Mouse (Mus musculus): ENCODE measurements around the gene Ube2j1. TPM values are rescaled to one million over a fixed set of nuclear protein-coding genes. Genes with fewer than 3 reads are reported as not detected.

Ube2j1 gene
- polyA plus RNA-seq, 1 experiment from 2014 or later = 44.3 TPM

- Histone ChIP-seq H3K36me3 (ENCODE audit: control insufficient read depth, insufficient read depth, low read length) (no peaks in the 10 kb centered on the region), H3K4me3 (ENCODE audit: low read depth, low read length) (peak overlapping the region; percentile 63), H3K4me2 (peak overlapping the region; percentile 82), H3K9me3 (ENCODE audit: control insufficient read depth, low read length) (0 out of 2 replicates have a peak, but pooled peaks cover 2% of the 10 kb centered on the region), H3K9ac (ENCODE audit: low read depth, low read length) (peak overlapping the region; percentile 77), H3K27ac (ENCODE audit: low read depth, low read length) (no peak overlapping the region), H3K4me1 (replicated peaks; ENCODE audit: control insufficient read depth, insufficient read depth, low read length) (peaks cover 3% of the 10 kb centered on the region; the same call in 1 of the 2 replicates), H3K27me3 (replicated peaks; ENCODE audit: control insufficient read depth, insufficient read depth, low read length) (no peaks in the 10 kb centered on the region)
- DNase-seq (ENCODE audit: low spot score) = no peak
- WGBS = 24% methylated on average over 4 of the region's 4 CpGs
- ATAC-seq (replicated peaks; ENCODE audit: low FRiP score) = no peak
Observed at GRCm38 (mm10) chr4:33032045-33032444, 829 bp downstream of the Ube2j1 start.

- Histone ChIP-seq H3K4me3 (ENCODE audit: low read depth, low read length) (no peak overlapping the region), H3K27ac (ENCODE audit: low read depth, low read length) (no peak overlapping the region), H3K27me3 (replicated peaks; ENCODE audit: control insufficient read depth, insufficient read depth, low read length) (no peaks in the 10 kb centered on the region), H3K9me3 (ENCODE audit: control insufficient read depth, low read length) (0 out of 2 replicates have a peak, but pooled peaks cover 2% of the 10 kb centered on the region), H3K4me2 (no peak overlapping the region), H3K9ac (ENCODE audit: low read depth, low read length) (no peak overlapping the region), H3K36me3 (ENCODE audit: control insufficient read depth, insufficient read depth, low read length) (0 out of 2 replicates have a peak, but pooled peaks cover 5% of the 10 kb centered on the region), H3K4me1 (replicated peaks; ENCODE audit: control insufficient read depth, insufficient read depth, low read length) (peaks cover 3% of the 10 kb centered on the region; the same call in 1 of the 2 replicates)
- 40% methylated on average over 6 of the region's 6 CpGs for WGBS
- ATAC-seq (replicated peaks; ENCODE audit: low FRiP score) (no peak), DNase-seq (ENCODE audit: low spot score) (no peak)
Observed at GRCm38 (mm10) chr4:33033515-33033914, 2.3 kb downstream of the Ube2j1 start.

GRCm38 (mm10) chr4:33039826-33040225 lies 8.6 kb downstream of the Ube2j1 start:
- 81% methylated on average over 4 of the region's 4 CpGs for WGBS
- Histone ChIP-seq H3K9me3 (ENCODE audit: control insufficient read depth, low read length) (0 out of 2 replicates have a peak, but pooled peaks cover 2% of the 10 kb centered on the region), H3K4me3 (ENCODE audit: low read depth, low read length) (no peak overlapping the region), H3K4me2 (no peak overlapping the region), H3K36me3 (ENCODE audit: control insufficient read depth, insufficient read depth, low read length) (peaks cover 21% of the 10 kb centered on the region), H3K27me3 (replicated peaks; ENCODE audit: control insufficient read depth, insufficient read depth, low read length) (no peaks in the 10 kb centered on the region), H3K27ac (ENCODE audit: low read depth, low read length) (no peak overlapping the region), H3K4me1 (replicated peaks; ENCODE audit: control insufficient read depth, insufficient read depth, low read length) (no peaks in the 10 kb centered on the region), H3K9ac (ENCODE audit: low read depth, low read length) (no peak overlapping the region)
- no peak for ATAC-seq (replicated peaks; ENCODE audit: low FRiP score)
- DNase-seq (ENCODE audit: low spot score) = no peak

- 95% methylated on average over 11 of the region's 11 CpGs for WGBS
- no peak overlapping the region for H3K27ac ChIP-seq (ENCODE audit: low read depth, low read length)
- no peak overlapping the region for H3K4me2 ChIP-seq
- no peak overlapping the region for H3K4me3 ChIP-seq (ENCODE audit: low read depth, low read length)
- H3K9me3 ChIP-seq (ENCODE audit: control insufficient read depth, low read length) = no peaks in the 10 kb centered on the region
- no peaks in the 10 kb centered on the region for H3K27me3 ChIP-seq (replicated peaks; ENCODE audit: control insufficient read depth, insufficient read depth, low read length)
- DNase-seq (ENCODE audit: low spot score) (no peak), ATAC-seq (replicated peaks; ENCODE audit: low FRiP score) (no peak)
- no peak overlapping the region for H3K9ac ChIP-seq (ENCODE audit: low read depth, low read length)
- H3K4me1 ChIP-seq (replicated peaks; ENCODE audit: control insufficient read depth, insufficient read depth, low read length) = no peaks in the 10 kb centered on the region
- H3K36me3 ChIP-seq (ENCODE audit: control insufficient read depth, insufficient read depth, low read length) = peaks cover 14% of the 10 kb centered on the region
Observed at GRCm38 (mm10) chr4:33049601-33050000, 18.4 kb downstream of the Ube2j1 start.

- DNase-seq (ENCODE audit: low spot score) (no peak), ATAC-seq (replicated peaks; ENCODE audit: low FRiP score) (no peak)
- Histone ChIP-seq H3K9ac (ENCODE audit: low read depth, low read length) (no peak overlapping the region), H3K4me3 (ENCODE audit: low read depth, low read length) (no peak overlapping the region), H3K36me3 (ENCODE audit: control insufficient read depth, insufficient read depth, low read length) (peaks cover 4% of the 10 kb centered on the region; the same call in 1 of the 2 replicates), H3K9me3 (ENCODE audit: control insufficient read depth, low read length) (no peaks in the 10 kb centered on the region), H3K4me2 (no peak overlapping the region), H3K27ac (ENCODE audit: low read depth, low read length) (no peak overlapping the region), H3K4me1 (replicated peaks; ENCODE audit: control insufficient read depth, insufficient read depth, low read length) (no peaks in the 10 kb centered on the region), H3K27me3 (replicated peaks; ENCODE audit: control insufficient read depth, insufficient read depth, low read length) (no peaks in the 10 kb centered on the region)
- 91% methylated on average over 3 of the region's 3 CpGs for WGBS
Observed at GRCm38 (mm10) chr4:33052055-33052454, 20.8 kb downstream of the Ube2j1 start.

- no peak for ATAC-seq (replicated peaks; ENCODE audit: low FRiP score)
- 84% methylated on average over 5 of the region's 5 CpGs for WGBS
- H3K4me2 ChIP-seq = no peak overlapping the region
- no peaks in the 10 kb centered on the region for H3K27me3 ChIP-seq (replicated peaks; ENCODE audit: control insufficient read depth, insufficient read depth, low read length)
- no peak for DNase-seq (ENCODE audit: low spot score)
- H3K9me3 ChIP-seq (ENCODE audit: control insufficient read depth, low read length) = no peaks in the 10 kb centered on the region
- no peaks in the 10 kb centered on the region for H3K4me1 ChIP-seq (replicated peaks; ENCODE audit: control insufficient read depth, insufficient read depth, low read length)
- H3K27ac ChIP-seq (ENCODE audit: low read depth, low read length) = no peak overlapping the region
- H3K36me3 ChIP-seq (ENCODE audit: control insufficient read depth, insufficient read depth, low read length) = peaks cover 4% of the 10 kb centered on the region; the same call in 1 of the 2 replicates
- H3K9ac ChIP-seq (ENCODE audit: low read depth, low read length) = no peak overlapping the region
- no peak overlapping the region for H3K4me3 ChIP-seq (ENCODE audit: low read depth, low read length)
Observed at GRCm38 (mm10) chr4:33052650-33053049, 21.4 kb downstream of the Ube2j1 start.

- no peak for DNase-seq (ENCODE audit: low spot score)
Observed at GRCm38 (mm10) chr4:33054426-33054825, 23.2 kb downstream of the Ube2j1 start.

GRCm38 (mm10) chr4:33056317-33056716 lies 25.1 kb downstream of the Ube2j1 start:
- no peak overlapping the region for H3K4me2 ChIP-seq
- H3K36me3 ChIP-seq (ENCODE audit: control insufficient read depth, insufficient read depth, low read length) = peaks cover 2% of the 10 kb centered on the region; the same call in 1 of the 2 replicates
- WGBS = 83% methylated on average over 1 of the region's 1 CpGs
- H3K9ac ChIP-seq (ENCODE audit: low read depth, low read length) = no peak overlapping the region
- H3K9me3 ChIP-seq (ENCODE audit: control insufficient read depth, low read length) = no peaks in the 10 kb centered on the region
- DNase-seq (ENCODE audit: low spot score) (no peak), ATAC-seq (replicated peaks; ENCODE audit: low FRiP score) (no peak)
- H3K4me3 ChIP-seq (ENCODE audit: low read depth, low read length) = no peak overlapping the region
- no peaks in the 10 kb centered on the region for H3K4me1 ChIP-seq (replicated peaks; ENCODE audit: control insufficient read depth, insufficient read depth, low read length)
- H3K27ac ChIP-seq (ENCODE audit: low read depth, low read length) = no peak overlapping the region
- no peaks in the 10 kb centered on the region for H3K27me3 ChIP-seq (replicated peaks; ENCODE audit: control insufficient read depth, insufficient read depth, low read length)

More at GRCm38 (mm10) chr4:33054426-33054825, 23.2 kb downstream of the Ube2j1 start:
- no peak overlapping the region for H3K4me2 ChIP-seq
- ATAC-seq (replicated peaks; ENCODE audit: low FRiP score) = no peak
- no peak overlapping the region for H3K4me3 ChIP-seq (ENCODE audit: low read depth, low read length)
- H3K36me3 ChIP-seq (ENCODE audit: control insufficient read depth, insufficient read depth, low read length) = peaks cover 2% of the 10 kb centered on the region; the same call in 1 of the 2 replicates
- no peak overlapping the region for H3K27ac ChIP-seq (ENCODE audit: low read depth, low read length)
- no peaks in the 10 kb centered on the region for H3K27me3 ChIP-seq (replicated peaks; ENCODE audit: control insufficient read depth, insufficient read depth, low read length)
- no peak overlapping the region for H3K9ac ChIP-seq (ENCODE audit: low read depth, low read length)
- H3K4me1 ChIP-seq (replicated peaks; ENCODE audit: control insufficient read depth, insufficient read depth, low read length) = no peaks in the 10 kb centered on the region
- no peaks in the 10 kb centered on the region for H3K9me3 ChIP-seq (ENCODE audit: control insufficient read depth, low read length)

GRCm38 (mm10) chr4:33057890-33058687 lies 26.9 kb downstream of the Ube2j1 start:
- 74% methylated on average over 11 of the region's 11 CpGs for WGBS
- DNase-seq (ENCODE audit: low spot score) (no peak), ATAC-seq (replicated peaks; ENCODE audit: low FRiP score) (no peak)
- no peak overlapping the region for H3K4me2 ChIP-seq
- H3K36me3 ChIP-seq (ENCODE audit: control insufficient read depth, insufficient read depth, low read length) = no peaks in the 10 kb centered on the region
- H3K4me1 ChIP-seq (replicated peaks; ENCODE audit: control insufficient read depth, insufficient read depth, low read length) = no peaks in the 10 kb centered on the region
- H3K27ac ChIP-seq (ENCODE audit: low read depth, low read length) = no peak overlapping the region
- no peak overlapping the region for H3K4me3 ChIP-seq (ENCODE audit: low read depth, low read length)
- no peak overlapping the region for H3K9ac ChIP-seq (ENCODE audit: low read depth, low read length)
- no peaks in the 10 kb centered on the region for H3K27me3 ChIP-seq (replicated peaks; ENCODE audit: control insufficient read depth, insufficient read depth, low read length)
- H3K9me3 ChIP-seq (ENCODE audit: control insufficient read depth, low read length) = no peaks in the 10 kb centered on the region
